Mouse (Mus musculus) forelimb bud, embryonic 11.5 days (tissue): Measurements from ENCODE around the gene Krt14.
"Not testable (repeated sequence)": the region's sequence is repeated elsewhere in the genome, so short reads cannot be mapped to it uniquely, and the experiment has no call there.

Experiments used
- DNase-seq: peaks from one replicate; pipeline ENCODE4 v3.0.0-alpha.2; 2012; ENCODE audit warnings: low read depth, low spot score

The Krt14 gene

GRCm38 (mm10) chr11:100207498-100207897 lies at the start of gene Krt14:
Gene Krt14 (minus strand): TSS chr11:100207548.
- DNase-seq: no peak

GRCm38 (mm10) chr11:100255514-100255913 lies 48.2 kb upstream of the Krt14 start:
- DNase-seq: no peak

GRCm38 (mm10) chr11:100254360-100255090 lies 47.2 kb upstream of the Krt14 start:
- no peak for DNase-seq

- DNase-seq: no peak
Measured at GRCm38 (mm10) chr11:100248852-100249465, 41.6 kb upstream of the Krt14 start, which contains the start of gene Krt16. Gene Krt16 (minus strand): TSS chr11:100248902.

- DNase-seq: not testable (repeated sequence)
Measured at GRCm38 (mm10) chr11:100246471-100246870, 39.1 kb upstream of the Krt14 start.

- not testable (repeated sequence) for DNase-seq
Measured at GRCm38 (mm10) chr11:100240272-100240671, 32.9 kb upstream of the Krt14 start.

GRCm38 (mm10) chr11:100221741-100222140 lies 14.4 kb upstream of the Krt14 start:
- no peak for DNase-seq

- DNase-seq: no peak
Measured at GRCm38 (mm10) chr11:100219304-100219703, 12.0 kb upstream of the Krt14 start.

- DNase-seq: peak; percentile 13
Measured at GRCm38 (mm10) chr11:100208542-100208941, 1.2 kb upstream of the Krt14 start.

- DNase-seq: peak; percentile 82
Measured at GRCm38 (mm10) chr11:100203448-100203847, 3.9 kb downstream of the Krt14 start.

GRCm38 (mm10) chr11:100202906-100203305 lies 4.4 kb downstream of the Krt14 start:
- DNase-seq: no peak

- peak; percentile 14 for DNase-seq
Measured at GRCm38 (mm10) chr11:100200104-100200820, 7.1 kb downstream of the Krt14 start.

GRCm38 (mm10) chr11:100198666-100199065 lies 8.7 kb downstream of the Krt14 start:
- DNase-seq: no peak

- DNase-seq: no peak
Measured at GRCm38 (mm10) chr11:100192992-100193391, 14.4 kb downstream of the Krt14 start, which contains the start of gene Krt9. Gene Krt9 (minus strand): TSS chr11:100193246.

- no peak for DNase-seq
Measured at GRCm38 (mm10) chr11:100191820-100192219, 15.5 kb downstream of the Krt14 start.

- no peak for DNase-seq
Measured at GRCm38 (mm10) chr11:100186736-100187135, 20.6 kb downstream of the Krt14 start.

- no peak for DNase-seq
Measured at GRCm38 (mm10) chr11:100181725-100182124, 25.6 kb downstream of the Krt14 start.

GRCm38 (mm10) chr11:100179260-100179659 lies 28.1 kb downstream of the Krt14 start:
- DNase-seq: no peak

GRCm38 (mm10) chr11:100178307-100178706 lies 29.0 kb downstream of the Krt14 start:
- no peak for DNase-seq

GRCm38 (mm10) chr11:100176791-100177190 lies 30.6 kb downstream of the Krt14 start:
- peak; percentile 41 for DNase-seq

GRCm38 (mm10) chr11:100168765-100169762 lies 38.3 kb downstream of the Krt14 start:
- DNase-seq: peak; percentile 78
